Mouse (Mus musculus) cerebellum, adult 2 months (tissue): ENCODE results near the gene Atp11a. TPM values are rescaled to one million over a fixed set of nuclear protein-coding genes. Genes with fewer than 3 reads are reported as not detected.

ENCODE experiments used
- DNase-seq, 2 experiments: peaks; one replicate each; pipeline ENCODE4 v3.0.0; 2021
- H3K27ac ChIP-seq: fragments of 200-500 bp; 2 replicates; pipeline ENCODE4 v1.5.1; 2012; ENCODE audit warnings: low read length, control low read depth, inconsistent platforms; ENCODE audit not compliant: insufficient read depth
- H3K27me3 ChIP-seq: fragments of 200-500 bp; 2 replicates; pipeline ENCODE4 v1.6.1; 2012; ENCODE audit warnings: inconsistent platforms, mild to moderate bottlenecking, low read length, moderate library complexity; ENCODE audit not compliant: control insufficient read depth, insufficient read depth
- H3K4me1 ChIP-seq: fragments of 200-500 bp; 2 replicates; pipeline ENCODE4 v1.6.1; 2011; ENCODE audit warnings: low read length; ENCODE audit not compliant: control insufficient read depth, insufficient read depth
- H3K4me3 ChIP-seq: fragments of 200-500 bp; replicated peaks from 2 replicates; pipeline ENCODE3; 2011; ENCODE audit warnings: mild to moderate bottlenecking, low read depth, low read length, control low read depth; ENCODE audit not compliant: insufficient read depth
- CTCF ChIP-seq: fragments of 200-500 bp; IDR thresholded peaks from 2 replicates; pipeline ENCODE4 v1.5.1; 2011; ENCODE audit warnings: low read depth, mild to moderate bottlenecking, control low read depth, low read length, moderate library complexity, borderline replicate concordance; ENCODE audit not compliant: insufficient read depth
- POLR2A ChIP-seq: fragments of 200-500 bp; IDR thresholded peaks from 2 replicates; pipeline ENCODE4 v1.6.1; 2011; ENCODE audit warnings: low read length, control low read depth, borderline replicate concordance; ENCODE audit not compliant: insufficient read depth
- WGBS: fragments of 180-500 bp; shearing (Covaris S2); methylation state at CpG from one replicate; pipeline ENCODE4 v1.1.7; 2018; 5-methylcytosine and 5-hydroxymethylcytosine counted together
- polyA plus RNA-seq: library from polyadenylated mRNA; depleted of rRNA; stranded (reverse); fragments of >200 nt; gene quantifications from 2 replicates; pipeline ENCODE4 v1.2.3, GENCODE M21; 2012

The Atp11a gene
- polyA plus RNA-seq, 1 experiment = 63.6 TPM

DNA sequence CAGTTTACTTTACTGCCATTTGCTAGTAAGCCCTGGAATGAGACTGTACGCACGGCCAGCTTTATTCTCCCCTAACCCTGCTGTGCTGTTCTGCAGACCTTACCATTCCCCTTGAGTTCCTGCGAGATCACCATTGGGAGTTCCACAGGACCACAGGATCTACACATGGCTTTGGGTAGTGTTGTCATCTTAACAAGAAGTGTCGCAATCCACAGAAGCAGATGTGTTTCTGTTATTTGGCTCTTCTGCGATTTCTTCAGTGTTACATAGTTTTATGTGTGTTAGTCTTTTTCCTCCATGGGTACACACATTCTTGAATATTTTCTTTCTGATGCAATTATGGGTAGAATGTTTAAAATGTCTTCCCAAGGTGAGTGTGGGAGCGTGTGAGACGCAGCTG is 84.0 kb downstream of the Atp11a start:
- no peak overlapping the region for H3K4me3 ChIP-seq
- no peak overlapping the region for H3K27ac ChIP-seq
- TF ChIP-seq CTCF = no peak
- no peak for TF ChIP-seq POLR2A
- no peaks in the 10 kb centered on the region; the same call in 1 of the 2 replicates for H3K4me1 ChIP-seq
- H3K27me3 ChIP-seq = no peaks in the 10 kb centered on the region
- 90% methylated on average over 7 of the region's 7 CpGs for WGBS
- no peak for DNase-seq

- H3K27me3 ChIP-seq = no peaks in the 10 kb centered on the region
- no peaks in the 10 kb centered on the region for H3K4me1 ChIP-seq
- TF ChIP-seq CTCF (no peak), POLR2A (no peak)
- no peak overlapping the region for H3K27ac ChIP-seq
- no peak for DNase-seq
- no peak overlapping the region for H3K4me3 ChIP-seq
- WGBS = 88% methylated on average over 11 of the region's 11 CpGs
These were observed 85.7 kb downstream of the Atp11a start for GRCm38 (mm10) chr8:12842342-12842995.

GRCm38 (mm10) chr8:12844347-12844950 is 87.6 kb downstream of the Atp11a start:
- H3K4me1 ChIP-seq = no peaks in the 10 kb centered on the region
- H3K27ac ChIP-seq = no peak overlapping the region
- no peak overlapping the region for H3K4me3 ChIP-seq
- TF ChIP-seq CTCF (no peak), POLR2A (no peak)
- no peaks in the 10 kb centered on the region for H3K27me3 ChIP-seq
- DNase-seq = peak; percentile 55 to 57
- WGBS = 74% methylated on average over 16 of the region's 16 CpGs

DNA sequence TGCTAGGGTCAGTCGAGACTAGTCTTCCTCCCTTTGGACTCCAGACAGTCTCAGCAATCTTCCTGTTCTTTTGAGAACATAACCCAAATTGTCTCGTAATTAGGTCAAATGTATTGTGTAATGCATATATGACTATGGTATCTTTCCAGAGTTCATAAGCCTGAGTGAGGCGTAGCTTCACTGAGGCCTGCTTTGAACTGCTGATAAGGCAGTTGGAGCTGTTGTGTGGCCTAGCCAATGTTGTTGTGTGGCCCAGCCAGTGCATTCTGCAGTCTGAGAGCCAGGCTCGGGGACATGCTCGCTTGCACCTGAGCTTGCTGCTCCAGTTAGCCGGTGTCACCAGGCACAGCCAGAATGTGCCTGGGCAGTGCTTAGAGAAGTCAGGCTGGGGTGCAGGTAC is 89.6 kb downstream of the Atp11a start:
- Histone ChIP-seq H3K27ac (no peak overlapping the region), H3K4me3 (no peak overlapping the region), H3K27me3 (no peaks in the 10 kb centered on the region), H3K4me1 (no peaks in the 10 kb centered on the region)
- no peak for TF ChIP-seq POLR2A
- TF ChIP-seq CTCF = no peak
- DNase-seq = no peak
- 91% methylated on average over 6 of the region's 6 CpGs for WGBS

DNA sequence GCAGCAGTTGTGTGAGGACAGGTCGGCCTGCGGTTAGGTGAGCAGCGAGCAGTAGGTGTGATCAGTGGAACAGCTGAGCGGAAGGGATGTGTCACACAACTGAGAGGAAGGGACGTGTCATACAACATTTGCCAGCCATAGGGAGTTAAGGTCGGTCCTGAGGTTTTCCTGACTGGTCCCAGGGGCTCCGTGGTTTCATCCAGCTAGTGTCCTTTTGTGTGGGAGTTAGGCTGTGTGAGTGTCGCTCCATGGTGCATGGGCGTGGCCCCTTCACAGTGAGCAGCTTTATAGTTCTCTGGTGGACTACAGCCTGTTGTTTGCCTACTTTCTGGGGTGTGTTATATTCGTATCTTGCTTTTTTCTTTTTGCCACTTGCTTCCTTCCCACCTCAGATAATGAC is 94.4 kb downstream of the Atp11a start:
- no peak overlapping the region for H3K4me3 ChIP-seq
- WGBS = 87% methylated on average over 10 of the region's 10 CpGs
- DNase-seq = no peak
- TF ChIP-seq POLR2A (no peak), CTCF (no peak)
- H3K4me1 ChIP-seq = no peaks in the 10 kb centered on the region
- no peak overlapping the region for H3K27ac ChIP-seq
- H3K27me3 ChIP-seq = no peaks in the 10 kb centered on the region

DNA sequence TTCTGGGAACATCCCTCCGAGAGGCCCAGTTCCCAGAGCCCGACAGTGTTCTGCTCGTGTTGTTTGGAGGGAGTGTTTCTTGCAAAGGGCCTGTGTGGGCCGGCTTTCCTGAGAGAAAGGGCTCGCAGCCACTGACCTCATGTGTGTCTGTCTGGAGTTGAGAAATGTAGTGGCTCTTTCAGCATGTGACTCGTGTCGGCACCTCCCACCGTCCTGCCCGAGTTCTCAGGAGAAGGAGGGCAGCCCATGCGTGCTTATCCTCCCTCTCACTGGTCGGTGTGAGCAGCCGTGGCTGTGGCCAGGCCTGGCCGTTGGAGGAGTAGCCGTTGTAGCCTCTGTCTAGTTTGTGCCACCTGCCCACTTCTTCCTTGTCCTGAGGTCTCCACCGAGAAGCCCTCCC is 99.2 kb downstream of the Atp11a start:
- TF ChIP-seq CTCF = no peak
- no peak for TF ChIP-seq POLR2A
- H3K27me3 ChIP-seq = no peaks in the 10 kb centered on the region
- no peak overlapping the region for H3K4me3 ChIP-seq
- H3K27ac ChIP-seq = no peak overlapping the region
- no peaks in the 10 kb centered on the region for H3K4me1 ChIP-seq
- WGBS = 68% methylated on average over 15 of the region's 15 CpGs
- no peak for DNase-seq

GRCm38 (mm10) chr8:12863061-12863460 is 106.2 kb downstream of the Atp11a start:
- 6% methylated on average over 3 of the region's 3 CpGs for WGBS
- no peaks in the 10 kb centered on the region for H3K27me3 ChIP-seq
- peak; percentile 67 to 80 for DNase-seq
- TF ChIP-seq POLR2A (no peak), CTCF (no peak; the same call in 1 of the 2 replicates)
- peak overlapping the region; percentile 49; the same call in 1 of the 2 replicates for H3K27ac ChIP-seq
- peaks cover 17% of the 10 kb centered on the region for H3K4me1 ChIP-seq
- no peak overlapping the region for H3K4me3 ChIP-seq

- 0 out of 2 replicates have a peak overlapping the region, but pooled peaks have one; percentile 10 for H3K27ac ChIP-seq
- H3K4me1 ChIP-seq = peaks cover 17% of the 10 kb centered on the region
- peak; percentile 39 to 42 for DNase-seq
- whole genome bisulfite sequencing = 26% methylated on average over 14 of the region's 14 CpGs
- no peaks in the 10 kb centered on the region for H3K27me3 ChIP-seq
- no peak overlapping the region for H3K4me3 ChIP-seq
- TF ChIP-seq CTCF (no peak), POLR2A (no peak)
These were observed 106.8 kb downstream of the Atp11a start for GRCm38 (mm10) chr8:12863608-12864007.
